Mouse (Mus musculus): ENCODE measurements at regions not wholly inside any gene's neighbourhood (a gene's known extent, or its start where the extent isn't known, plus 50 kb on each side); places are given as distances from the start of the nearest gene placed in this dataset.
"Not testable (repeated sequence)": the region's sequence is repeated elsewhere in the genome, so short reads cannot be mapped to it uniquely, and the experiment has no call there.

GRCm38 (mm10) chr19:8496561-8496960, 91.7 kb upstream of the Slc22a30 start:
- not testable (repeated sequence) for DNase-seq (ENCODE audit: low read depth)

GRCm38 (mm10) chr19:8497526-8497925, 92.6 kb upstream of the Slc22a30 start:
- DNase-seq (ENCODE audit: low read depth) = not testable (repeated sequence)

- DNase-seq (ENCODE audit: low read depth) = not testable (repeated sequence)
These were observed 73.3 kb upstream of the Slc22a8 start for GRCm38 (mm10) chr19:8517721-8518120.

GRCm38 (mm10) chr19:8518273-8518672, 72.8 kb upstream of the Slc22a8 start:
- peak; percentile 0 for DNase-seq (ENCODE audit: low read depth)

GRCm38 (mm10) chr19:8518933-8519332, 72.1 kb upstream of the Slc22a8 start:
- DNase-seq (ENCODE audit: low read depth) = not testable (repeated sequence)

More at GRCm38 (mm10) chr19:8518273-8518672, 72.8 kb upstream of the Slc22a8 start:
- TF ChIP-seq CTCF (IDR thresholded peaks at IDR 0.05; ENCODE audit: borderline replicate concordance, extremely low read depth, insufficient read depth, insufficient read length) = no peak
- no peak for TF ChIP-seq POLR2A (IDR thresholded peaks at IDR 0.05; ENCODE audit: borderline replicate concordance, extremely low read depth, insufficient read depth, insufficient read length, poor library complexity, severe bottlenecking)

GRCm38 (mm10) chr19:8534597-8534996, 56.5 kb upstream of the Slc22a8 start:
- DNase-seq (ENCODE audit: low read depth) = no peak
- no peak for TF ChIP-seq POLR2A (IDR thresholded peaks at IDR 0.05; ENCODE audit: borderline replicate concordance, extremely low read depth, insufficient read depth, insufficient read length, poor library complexity, severe bottlenecking)
- TF ChIP-seq CTCF (IDR thresholded peaks at IDR 0.05; ENCODE audit: borderline replicate concordance, extremely low read depth, insufficient read depth, insufficient read length) = no peak

GRCm38 (mm10) chr19:8536085-8536484, 55.0 kb upstream of the Slc22a8 start:
- DNase-seq (ENCODE audit: low read depth) = no peak
- TF ChIP-seq CTCF (IDR thresholded peaks at IDR 0.05; ENCODE audit: borderline replicate concordance, extremely low read depth, insufficient read depth, insufficient read length) (no peak), POLR2A (IDR thresholded peaks at IDR 0.05; ENCODE audit: borderline replicate concordance, extremely low read depth, insufficient read depth, insufficient read length, poor library complexity, severe bottlenecking) (no peak)

All from brain, embryonic 14.5 days (tissue).